Mouse (Mus musculus) frontal cortex, postnatal 10 days (tissue): ENCODE data around the gene Tex33.

Experiments used
- DNase-seq, 2 experiments: peaks; one replicate each; pipeline ENCODE4 v3.0.0; 2022; ENCODE audit warnings: low spot score in 2 of 2, mixed read lengths in 1 of 2

The Tex33 gene

GRCm38 (mm10) chr15:78395478-78395962, at the start of gene Tex33:
Gene Tex33 (minus strand): TSS chr15:78395912.
- no peak for DNase-seq

GRCm38 (mm10) chr15:78443857-78444256, 48.1 kb upstream of the Tex33 start:
- DNase-seq, result no peak

DNA sequence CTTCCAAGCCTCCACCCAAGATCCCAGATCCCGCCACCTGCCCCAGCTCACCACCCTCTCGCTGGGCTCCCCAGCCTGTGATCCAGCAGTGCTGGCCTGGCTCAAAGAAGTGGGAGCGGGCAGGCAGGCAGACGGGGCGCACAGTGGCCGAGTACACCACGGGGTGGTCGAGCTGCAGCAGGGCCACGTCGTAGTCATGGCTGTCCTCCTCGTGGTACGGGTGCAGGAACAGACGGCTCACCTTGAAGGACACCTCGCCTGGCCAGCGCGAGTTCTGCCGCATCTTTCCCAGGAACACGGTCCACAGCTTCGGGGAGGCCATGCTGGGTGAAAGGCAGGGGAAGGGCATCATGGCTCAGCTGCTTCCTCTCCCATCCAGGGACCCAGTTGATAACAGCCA, 46.5 kb upstream of the Tex33 start:
- no peak for DNase-seq

DNA sequence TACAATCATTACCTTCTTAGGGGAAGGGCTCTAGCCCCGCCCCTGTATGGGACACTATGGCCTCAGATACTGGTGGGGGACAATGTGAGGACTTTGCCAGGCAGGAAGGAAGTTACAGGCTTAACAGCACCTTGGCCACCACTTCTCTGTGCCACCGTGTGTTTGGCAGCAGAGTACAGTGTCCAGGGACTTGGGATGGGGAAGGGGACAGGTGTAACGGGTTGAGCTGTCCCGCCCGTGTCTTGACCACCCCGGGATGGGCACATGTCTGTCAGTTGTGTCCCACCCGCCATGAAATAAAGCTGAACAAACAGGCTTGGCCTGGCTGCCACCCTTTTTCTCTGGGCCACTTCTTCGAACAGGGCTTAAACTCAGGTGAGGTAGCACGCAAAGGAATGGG, 43.3 kb upstream of the Tex33 start:
- peak in 1 of 2 experiments; percentile 7 for DNase-seq

DNA sequence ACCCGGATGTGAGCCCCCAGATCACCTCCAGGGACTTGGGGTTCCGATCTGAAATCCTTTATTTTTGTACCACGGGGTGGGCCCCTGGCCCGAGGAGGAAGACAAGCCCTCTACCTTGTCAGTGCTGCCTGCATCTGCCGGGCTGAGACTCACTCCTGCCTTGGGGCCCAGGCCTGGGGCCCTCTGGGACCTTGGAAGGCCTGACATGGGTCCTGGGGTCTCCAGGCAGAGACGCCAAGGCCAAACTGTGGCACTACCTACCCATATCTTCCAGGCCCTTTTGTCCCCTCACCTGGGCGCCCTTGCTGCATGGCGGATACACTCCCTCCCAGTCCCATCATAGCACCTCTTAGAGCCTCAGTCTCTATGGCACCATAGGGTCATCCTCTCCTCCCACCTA, 42.8 kb upstream of the Tex33 start:
- peak in 1 of 2 experiments; percentile 14 for DNase-seq

DNA sequence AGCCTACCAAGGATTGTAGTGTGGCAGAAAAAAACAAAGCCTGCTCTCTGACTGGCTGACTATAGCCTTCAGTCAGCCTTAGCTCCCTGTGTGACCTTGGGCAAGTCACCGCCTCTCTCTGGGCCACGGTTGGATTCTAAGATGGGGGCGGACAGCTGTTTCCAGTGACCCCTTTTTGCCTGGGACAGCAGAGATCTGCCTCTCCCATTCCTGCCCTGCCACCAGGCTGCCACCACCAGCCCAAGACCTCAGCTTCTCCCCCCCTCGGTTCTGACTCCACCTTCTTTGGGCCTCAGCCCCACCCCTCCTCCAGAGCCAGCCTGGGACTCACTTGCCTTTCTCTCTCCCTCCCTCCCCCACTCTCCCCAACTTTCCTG, 42.3 kb upstream of the Tex33 start:
- DNase-seq, result peak in 1 of 2 experiments; percentile 16

DNA sequence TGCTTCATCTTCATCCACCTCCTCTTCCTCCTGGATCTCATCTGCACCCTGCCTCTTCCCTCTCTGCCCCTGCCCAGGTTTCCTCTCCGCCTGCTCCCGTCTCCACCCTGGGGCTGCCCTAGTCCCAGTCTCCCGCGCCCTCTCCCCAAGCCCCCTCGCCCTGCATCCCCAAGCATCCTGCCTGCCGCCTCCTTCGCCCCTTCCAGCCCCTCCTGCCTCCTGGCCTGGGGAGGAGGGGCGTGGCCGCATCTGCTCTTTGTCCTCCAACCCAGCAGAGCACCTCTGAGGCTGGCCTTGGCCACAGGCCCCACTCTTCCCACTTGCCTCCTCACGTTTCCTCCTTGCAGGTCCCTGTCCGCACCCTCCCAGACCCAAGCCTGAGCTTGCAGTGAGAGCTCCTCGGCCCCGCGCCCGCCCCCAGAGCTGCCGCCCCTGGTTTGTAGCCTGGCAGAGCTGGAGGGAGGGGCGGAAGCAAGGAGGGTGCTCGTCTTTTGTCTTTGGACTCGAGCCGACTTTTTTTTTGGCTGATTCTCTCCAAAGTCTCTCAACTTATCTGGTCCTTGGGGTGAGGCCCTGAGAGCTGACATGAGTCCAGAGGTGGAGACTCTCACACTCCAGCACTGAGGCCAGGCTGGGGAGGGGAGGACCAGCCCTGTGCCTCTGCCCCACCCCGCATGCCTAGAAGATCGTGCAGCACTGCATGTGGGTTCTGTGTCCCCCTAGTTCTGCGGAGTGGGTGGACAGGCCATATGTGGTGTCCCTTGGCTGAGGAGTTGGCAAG, 41.7 kb upstream of the Tex33 start:
- DNase-seq, result peak in 1 of 2 experiments; percentile 58

DNA sequence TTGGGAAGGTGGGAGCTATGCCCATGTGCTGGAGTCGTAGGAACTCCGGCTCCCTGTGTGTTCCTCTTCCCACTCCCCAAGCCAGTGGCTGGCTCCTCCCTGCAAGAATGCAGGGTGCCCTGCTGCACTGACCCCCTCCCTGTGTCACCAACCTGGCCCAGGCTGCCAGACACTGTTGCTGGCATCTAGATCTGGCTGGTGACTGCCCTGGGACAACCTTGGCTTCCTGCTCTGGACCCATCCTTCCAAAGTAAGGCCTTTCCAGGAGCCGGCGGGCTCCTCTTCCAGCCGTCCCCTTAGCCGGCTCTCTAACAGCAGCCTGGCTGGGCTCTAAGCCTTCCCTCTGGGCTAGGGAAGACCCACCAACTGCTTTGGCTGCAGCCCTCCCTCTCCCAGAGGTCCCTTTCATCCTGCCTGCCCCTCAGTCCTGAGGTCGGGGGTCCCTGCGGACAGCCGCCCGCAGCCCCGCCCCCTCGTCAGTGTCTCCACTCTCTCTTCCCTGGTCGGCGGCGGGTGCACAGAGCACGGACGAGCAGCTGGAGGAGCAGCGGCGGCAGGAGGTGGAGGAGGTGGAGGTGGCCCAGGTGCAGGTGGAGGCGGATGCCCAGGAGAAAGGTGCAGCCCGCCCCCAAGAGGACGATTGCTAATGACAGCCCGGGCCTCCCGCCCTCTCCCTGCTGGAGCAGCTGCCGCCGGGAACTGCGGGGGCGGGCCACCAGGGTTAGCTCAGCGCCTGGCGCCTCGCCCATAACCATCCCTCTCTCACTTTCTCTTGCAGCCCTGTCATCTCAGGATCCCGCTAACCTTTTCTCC, 40.9 kb upstream of the Tex33 start:
- DNase-seq, result peak; percentile 87

DNA sequence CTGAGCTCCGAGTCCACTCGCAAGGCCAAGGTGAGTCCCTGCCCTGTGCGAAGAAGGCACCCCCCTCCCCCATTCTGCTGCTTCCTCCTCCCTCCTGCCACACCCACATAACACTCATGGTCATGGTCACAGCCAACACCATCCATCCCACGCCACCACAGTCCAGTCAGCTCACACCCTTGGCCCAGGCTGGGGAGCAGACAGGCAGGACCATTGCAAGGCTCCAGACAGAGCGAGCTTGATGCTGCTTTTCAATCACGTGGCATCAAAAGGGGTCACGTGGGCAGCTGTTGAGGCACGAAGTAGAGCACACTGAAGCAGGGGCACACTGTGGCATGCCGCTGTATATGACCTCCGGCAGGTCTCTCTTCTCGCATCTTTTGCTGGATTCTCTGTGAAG, 40.0 kb upstream of the Tex33 start:
- DNase-seq, result peak in 1 of 2 experiments; percentile 18

GRCm38 (mm10) chr15:78434896-78435520, 39.3 kb upstream of the Tex33 start:
- DNase-seq, result peak in 1 of 2 experiments; percentile 56

DNA sequence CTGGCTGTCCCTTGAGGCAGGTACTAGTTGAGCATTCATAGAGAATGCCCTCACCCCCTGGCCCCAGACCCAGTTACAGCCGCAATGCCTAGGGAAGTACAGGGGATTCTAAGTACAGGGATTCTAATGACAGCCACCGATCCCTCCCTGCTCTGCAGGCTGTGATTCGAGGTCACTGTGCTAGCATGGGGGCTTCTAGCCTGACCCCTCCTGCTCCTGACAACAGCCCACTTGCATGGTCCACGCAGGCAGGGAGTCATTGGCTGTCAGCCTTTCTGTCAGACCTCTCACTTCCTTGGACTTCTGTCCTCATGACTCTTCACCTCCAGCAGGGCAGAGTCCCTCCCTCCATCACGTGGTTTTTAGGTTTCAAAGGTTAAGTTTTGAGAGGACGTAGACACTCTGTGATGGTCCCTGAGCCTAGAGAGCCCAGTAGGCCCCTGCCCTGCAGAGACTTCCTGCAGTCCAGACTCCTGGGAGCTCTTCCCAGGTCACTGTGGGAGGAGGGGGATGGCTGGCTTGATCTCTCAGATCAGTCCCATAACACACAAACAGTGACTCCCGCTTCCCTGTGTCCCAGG, 35.9 kb upstream of the Tex33 start:
- DNase-seq, result no peak

- no peak for DNase-seq
These were observed 35.2 kb upstream of the Tex33 start for GRCm38 (mm10) chr15:78430874-78431273.

DNA sequence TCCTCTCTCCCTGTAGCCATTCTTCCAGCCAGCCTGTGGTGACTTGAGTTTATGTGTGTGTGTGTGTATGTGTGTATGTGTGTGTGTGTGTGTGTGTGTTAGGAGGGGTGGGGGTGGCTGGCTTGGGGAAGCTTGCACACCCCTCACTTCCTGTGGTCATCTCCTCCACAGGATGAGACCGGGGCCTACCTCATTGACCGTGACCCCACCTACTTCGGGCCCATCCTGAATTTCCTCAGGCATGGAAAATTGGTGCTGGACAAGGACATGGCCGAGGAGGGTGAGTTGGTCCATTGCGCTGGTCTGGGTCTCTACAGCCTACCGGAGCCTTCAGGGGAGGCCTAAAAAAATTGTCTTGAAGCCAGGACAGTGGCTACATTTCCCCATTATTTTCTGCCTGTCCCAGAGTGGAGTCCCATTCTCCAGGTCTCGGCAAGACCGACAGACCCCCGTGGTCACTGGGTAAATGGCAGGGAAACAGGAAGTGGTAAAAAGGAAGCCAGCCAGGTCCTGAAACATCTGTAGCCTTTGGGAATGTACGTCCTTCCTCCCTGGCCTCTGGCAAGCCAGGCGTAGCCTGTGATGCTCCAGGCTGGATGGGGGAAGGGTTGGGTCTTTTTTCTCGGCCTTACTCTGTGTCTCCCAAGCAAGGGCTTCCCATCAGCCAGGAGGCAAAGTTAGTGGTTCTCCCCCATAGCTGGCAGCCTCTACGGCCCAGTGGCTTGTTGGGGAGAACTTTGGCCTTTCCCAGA, 34.3 kb upstream of the Tex33 start:
- DNase-seq, result peak in 1 of 2 experiments; percentile 11

- DNase-seq, result no peak
These were observed 33.4 kb upstream of the Tex33 start for GRCm38 (mm10) chr15:78429139-78429459.

DNA sequence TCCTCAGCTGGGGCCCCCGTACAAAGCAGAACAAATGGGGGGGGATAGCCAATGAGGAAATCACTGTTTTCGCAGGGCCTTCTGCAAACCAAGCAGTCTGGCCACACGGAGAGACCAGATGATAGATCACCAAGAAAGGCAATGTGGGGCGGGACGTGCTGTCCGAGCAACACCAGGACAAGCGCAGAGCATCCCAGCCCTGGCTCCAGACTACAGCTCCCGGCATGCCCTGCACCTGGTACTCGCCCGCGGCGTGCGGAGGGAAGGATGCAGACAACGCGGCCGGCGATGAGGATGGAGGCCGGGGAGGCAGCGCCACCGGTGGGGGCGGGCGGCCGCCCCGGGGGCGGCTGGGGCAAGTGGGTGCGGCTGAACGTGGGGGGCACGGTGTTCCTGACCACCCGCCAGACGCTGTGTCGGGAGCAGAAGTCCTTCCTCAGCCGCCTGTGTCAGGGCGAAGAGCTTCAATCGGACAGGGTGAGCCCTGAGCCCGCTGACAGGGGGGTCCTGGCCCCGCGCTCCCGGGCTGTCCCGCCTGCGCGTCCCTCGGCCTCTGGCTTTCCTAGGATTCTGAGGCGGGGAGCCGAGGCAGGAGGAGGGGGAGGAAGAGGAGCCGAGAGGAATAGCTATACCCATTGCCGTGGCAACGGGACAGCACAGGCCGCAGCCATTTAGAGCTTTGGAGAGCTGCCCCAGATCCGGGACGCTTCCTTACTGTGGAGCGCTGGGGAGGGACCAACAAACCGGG, 32.9 kb upstream of the Tex33 start, which contains the start of gene Kctd17:
Gene Kctd17, plus strand, starts transcription at position 174 of the 748 bp plus-strand sequence.
- peak in 1 of 2 experiments; percentile 74 for DNase-seq

DNA sequence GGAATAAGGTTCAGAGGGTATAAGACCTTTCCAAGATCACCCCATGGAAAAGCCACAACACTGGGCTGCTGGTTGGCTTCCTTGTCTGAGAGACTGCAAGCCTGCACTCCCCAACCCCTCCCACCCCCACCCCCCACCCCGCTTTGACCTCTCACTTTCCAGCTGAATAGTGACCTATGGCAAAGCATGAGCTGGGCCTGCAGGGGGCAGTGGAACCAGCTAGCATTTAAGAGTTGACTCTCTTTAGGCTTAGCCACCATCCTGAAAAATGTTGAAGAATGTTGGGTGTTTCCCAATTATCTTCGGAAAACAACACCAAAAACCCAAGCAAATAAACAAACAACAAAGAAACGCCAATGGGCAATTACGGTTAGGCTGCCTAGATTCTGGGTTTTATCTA, 29.5 kb upstream of the Tex33 start:
- DNase-seq, result no peak

GRCm38 (mm10) chr15:78424507-78424906, 28.8 kb upstream of the Tex33 start:
- DNase-seq, result peak in 1 of 2 experiments; percentile 11

DNA sequence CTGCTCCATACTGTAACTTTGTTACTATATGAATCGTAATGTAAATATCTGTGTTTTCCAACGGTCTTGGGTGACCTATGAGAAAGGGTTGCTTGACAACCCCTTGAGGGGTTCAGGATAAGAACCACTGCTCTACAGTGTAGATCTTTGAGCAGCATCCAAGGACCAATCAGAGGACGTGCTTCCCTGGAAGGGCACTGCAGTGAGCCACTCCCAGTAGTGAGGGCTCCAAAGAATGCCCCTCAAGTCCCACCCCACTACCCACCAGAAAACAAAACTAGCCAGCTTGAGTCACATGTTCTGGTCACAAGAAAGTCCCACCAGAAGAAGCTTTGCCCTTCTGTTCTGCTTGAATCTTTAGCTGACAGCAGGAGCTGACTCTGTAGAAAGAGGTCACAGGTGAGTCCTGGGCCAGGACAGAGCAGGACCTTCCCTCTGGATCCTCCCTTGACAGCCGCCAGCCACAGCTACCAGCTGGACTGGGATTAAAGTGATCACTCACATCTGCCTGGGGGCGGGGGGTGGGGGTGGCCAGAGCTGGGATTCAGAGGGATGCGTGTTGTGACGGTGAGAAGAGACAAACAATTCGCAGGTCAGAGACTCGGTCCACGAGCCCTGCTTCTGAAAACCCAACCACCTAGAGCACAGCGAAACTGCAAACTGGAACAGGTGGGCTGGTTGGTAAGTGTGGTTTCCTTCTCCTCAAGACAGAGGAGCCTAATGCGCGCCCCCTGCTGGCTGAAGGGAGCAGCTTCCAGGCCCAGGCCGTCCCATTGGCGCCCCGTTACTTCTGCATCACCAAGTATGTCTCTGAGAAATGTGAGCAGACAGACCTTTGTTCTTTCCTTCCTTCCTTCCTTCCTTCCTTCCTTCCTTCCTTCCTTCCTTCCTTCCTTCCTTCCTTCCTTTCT, 26.6 kb upstream of the Tex33 start:
- peak in 1 of 2 experiments; percentile 79 for DNase-seq

DNA sequence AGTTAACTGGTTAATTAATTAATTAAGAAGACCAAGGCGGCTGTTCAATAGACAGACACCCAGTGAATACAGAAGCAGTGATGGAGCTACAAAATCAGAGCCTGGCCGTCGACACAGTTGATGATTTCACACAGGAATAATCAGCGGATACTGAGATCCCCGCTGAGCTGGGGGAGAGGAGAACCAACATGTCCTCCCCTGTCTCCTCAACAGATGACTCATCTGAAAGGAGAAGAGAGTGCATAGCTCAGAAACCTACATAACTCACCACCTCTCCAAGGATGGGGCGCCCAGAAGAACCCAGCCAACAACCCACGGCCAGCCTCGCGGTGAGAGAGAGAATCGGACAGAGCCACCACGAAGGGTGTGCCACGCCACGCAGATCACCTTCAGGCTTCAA, 24.7 kb upstream of the Tex33 start:
- DNase-seq, result no peak
